Mouse (Mus musculus) v-Abl transformed pro-B cells (cell line): ENCODE results near the gene Prr36.

Experiments used
- in situ Hi-C, 2 experiments: fragments of 400-800 bp; cut with MboI; formaldehyde crosslinking; loops; one replicate each; pipeline ENCODE4 v1.15.1; 2025; ENCODE audit not compliant: unreplicated experiment in 2 of 2

The Prr36 gene

DNA sequence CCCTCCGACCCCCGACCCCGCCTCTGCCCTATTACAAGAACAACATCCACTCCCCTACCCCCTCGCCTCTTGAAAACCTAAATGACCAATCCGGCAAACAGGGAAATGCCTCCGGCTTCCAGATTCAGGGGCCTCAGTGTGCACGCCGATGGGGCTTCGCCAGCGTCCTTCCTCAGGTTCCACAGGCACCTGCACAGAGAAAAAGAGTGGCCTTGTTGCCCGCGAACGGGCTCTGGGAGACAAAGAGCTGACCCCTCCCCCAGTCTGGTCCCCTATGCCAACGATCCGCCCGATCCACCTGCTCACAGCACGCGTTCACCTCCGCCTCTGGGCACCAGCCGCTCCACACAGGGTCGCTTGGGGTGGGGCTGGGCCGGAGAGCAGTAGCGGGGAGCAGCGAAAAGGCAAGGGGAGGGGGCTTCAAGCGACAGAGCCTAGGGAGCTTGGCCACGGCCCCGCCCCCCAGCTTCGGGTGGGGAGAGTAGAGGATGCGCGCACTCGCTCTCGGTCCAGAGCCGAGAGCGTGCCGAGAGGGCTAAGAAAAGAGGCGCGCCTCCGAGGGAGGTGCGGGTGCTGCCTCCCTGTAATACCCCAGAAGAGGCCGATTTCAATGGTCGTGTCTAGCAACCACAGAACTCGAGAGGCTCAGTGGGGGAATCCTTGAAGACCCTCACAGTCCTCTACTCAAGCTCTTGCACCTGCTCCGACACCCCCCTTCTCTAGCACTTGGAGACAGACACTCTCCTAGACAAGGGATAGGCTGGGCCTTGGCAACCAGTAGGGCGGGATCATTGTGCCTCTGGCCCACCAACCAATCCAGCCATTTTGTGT is at the start of gene Prr36:
Gene Prr36 (minus strand): TSS at position 669 of the 831 bp plus-strand sequence.
- in situ Hi-C loops, result no loop called here

DNA sequence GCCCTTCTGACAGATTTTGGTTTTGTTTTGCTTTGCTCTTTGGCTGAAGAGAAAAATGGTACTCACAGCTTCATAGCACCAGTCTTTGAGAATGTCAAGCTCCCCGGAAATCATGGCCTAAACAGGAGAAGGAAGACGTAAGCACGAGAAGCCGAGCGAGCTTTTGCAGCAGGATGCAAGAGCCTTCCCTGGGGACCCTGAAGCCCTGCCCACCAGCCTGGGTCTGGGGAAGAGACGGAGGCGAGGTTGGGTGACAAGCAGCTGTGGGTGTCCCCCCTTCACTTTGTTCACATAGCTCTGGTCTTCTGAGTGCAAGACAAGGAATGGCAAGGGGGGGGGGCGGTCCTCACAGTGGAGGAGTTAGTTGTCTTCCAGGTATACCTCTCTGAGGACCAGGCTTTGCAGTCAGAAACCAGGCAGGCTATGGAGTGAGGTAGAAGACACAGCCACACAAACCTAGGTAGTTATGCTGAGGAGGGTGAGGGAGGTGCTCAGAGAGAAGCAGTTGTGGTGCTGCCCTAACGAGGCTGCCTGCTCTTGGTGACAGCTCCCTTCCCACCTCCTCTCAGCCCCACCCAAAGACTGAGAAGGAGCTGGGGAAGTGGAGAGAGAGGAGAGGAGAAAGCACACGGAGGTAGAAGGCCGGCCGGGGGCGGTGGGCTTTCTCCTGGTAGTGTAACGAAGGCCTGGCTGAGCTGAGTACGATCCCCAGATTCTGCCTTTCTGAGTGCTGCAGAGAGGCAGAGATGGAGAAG is 48.1 kb upstream of the Prr36 start:
- in situ Hi-C loops, result no loop called here

DNA sequence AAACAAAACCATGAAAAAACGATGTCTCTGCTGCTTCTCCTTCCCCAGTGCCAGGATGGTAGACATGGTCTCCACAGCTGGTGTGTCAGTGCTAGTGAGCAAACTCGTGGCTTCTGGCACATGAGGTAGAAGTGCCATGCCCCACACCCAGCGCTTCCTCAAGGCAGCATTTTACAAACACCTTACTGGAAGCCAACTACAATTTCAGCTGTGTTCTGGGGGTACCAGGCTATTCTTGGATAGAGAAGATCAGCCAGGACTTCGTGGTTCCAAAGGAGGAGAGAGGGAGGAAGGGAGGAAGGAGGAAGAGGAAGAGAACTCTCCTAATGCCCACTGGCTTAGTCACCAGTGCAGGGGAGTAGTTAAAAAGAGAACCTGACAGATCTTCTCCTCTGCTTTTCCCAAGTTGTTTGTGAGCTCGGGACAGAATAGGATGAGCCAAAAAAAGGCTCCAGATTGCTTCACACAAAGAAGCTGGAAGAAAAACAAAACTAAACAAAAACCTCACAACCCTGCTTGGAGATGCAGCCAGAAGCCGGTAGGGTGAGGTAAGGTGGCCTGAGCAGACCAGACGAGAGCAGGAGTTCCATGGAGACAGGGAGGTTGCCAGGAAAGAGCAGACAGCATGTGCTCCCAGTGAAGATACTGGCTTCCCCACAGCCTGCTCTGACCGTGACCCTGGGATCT is 46.0 kb upstream of the Prr36 start:
- in situ Hi-C loops, result loop anchor here (5.0 kb wide), 2 partner anchors 66 to 109 kb away; no protein-coding TSS in a partner anchor

DNA sequence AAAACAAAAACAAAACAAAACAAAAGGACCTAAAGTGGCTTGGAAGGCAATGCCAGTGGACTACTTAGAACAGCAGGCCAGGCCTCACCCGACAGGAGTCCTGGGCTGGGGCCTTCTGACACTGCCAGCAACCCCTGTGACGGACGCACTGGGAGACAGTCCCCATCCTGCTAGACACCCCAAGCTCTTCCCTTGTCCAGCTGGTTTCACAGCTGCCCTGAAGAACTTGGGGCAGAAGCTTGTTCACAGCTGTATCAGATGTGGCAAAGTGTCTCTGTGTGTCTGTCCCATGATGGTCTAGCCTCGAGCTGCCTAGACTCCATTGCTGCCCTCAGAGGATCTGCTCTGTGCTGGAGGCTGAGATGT is 42.5 kb upstream of the Prr36 start:
- in situ Hi-C loops, result loop anchor here (5.0 to 10.0 kb wide), 6 partner anchors 62 to 255 kb away; no protein-coding TSS in a partner anchor

DNA sequence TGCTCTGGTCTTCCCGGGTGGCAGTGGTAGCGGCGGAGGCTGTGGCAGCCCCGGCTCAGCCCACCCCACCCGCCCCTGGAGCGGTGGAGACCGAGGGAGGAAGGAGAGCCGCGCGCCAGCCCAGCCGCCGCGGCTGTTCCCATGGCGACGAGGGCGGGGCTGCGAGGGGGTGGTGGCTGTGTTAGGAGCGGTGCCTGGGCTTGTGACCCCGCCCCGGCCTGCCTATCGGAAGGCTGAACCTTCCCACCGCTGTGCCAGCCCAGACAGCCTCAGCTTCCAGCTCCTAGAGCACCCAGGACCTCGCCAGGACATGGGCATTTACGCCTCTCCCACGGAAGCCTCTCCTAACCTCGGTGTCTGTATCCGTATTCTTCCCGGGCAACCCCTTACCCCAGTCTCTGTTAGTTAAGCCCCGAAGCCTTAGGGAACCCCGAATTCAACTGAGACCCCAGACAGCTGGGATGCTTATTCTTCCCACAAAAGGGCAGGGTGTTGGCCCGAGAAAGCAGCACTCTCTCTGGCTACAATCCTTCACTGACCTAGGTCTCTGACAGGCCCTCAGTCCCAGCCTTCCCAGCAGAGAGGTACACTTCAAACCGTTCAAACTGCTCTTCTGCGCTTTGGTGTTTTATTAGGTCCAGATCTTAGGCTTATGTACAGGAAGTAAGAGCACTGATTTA is 42.0 kb upstream of the Prr36 start, which contains the start of gene Ctxn1:
Gene Ctxn1 (minus strand): TSS at position 150 of the 680 bp plus-strand sequence.
- in situ Hi-C loops, result loop anchor here (5.0 to 10.0 kb wide), 4 partner anchors 63 to 256 kb away; no protein-coding TSS in a partner anchor

DNA sequence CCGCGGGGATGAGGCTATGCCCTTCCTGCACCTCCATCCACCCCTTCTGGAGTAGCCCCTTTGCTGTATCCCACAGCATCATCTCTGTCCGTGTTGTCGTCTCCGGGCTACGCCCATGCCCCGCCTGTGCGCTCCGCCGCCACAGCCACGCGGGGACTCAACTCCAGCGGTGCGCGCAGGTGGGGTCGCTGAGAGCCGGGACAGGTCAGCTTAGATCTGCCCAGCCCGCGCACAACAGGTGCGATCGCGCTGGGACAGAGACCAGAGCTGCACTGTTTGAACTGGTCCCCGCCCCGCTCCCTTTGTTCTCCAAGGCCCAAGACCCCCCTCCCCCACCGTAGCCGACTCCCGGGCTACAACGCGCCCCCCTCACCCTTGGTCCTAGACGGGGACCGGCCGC is 41.4 kb upstream of the Prr36 start:
- in situ Hi-C loops, result loop anchor here (5.0 to 10.0 kb wide), 4 partner anchors 64 to 256 kb away; no protein-coding TSS in a partner anchor

DNA sequence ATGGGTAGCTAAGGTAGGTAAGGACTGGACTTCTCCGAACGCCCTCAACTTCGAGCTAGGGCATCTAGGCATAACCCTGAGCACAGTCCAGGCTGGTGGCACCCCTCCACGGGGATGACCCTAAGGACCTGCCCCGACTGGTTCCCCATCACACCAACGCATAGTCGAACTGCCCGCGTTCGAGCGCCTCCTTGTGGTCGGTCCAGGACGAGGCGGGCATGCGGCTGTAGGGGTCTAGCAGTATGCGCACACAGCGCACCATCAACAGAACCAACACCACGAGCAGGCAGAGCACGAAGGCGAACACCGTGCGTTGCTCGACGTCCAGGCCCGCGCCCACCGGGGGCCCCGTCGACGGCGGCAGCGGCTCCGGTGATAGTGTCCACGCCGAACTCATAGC is 41.0 kb upstream of the Prr36 start:
- in situ Hi-C loops, result loop anchor here (5.0 to 10.0 kb wide), 4 partner anchors 64 to 257 kb away; no protein-coding TSS in a partner anchor

DNA sequence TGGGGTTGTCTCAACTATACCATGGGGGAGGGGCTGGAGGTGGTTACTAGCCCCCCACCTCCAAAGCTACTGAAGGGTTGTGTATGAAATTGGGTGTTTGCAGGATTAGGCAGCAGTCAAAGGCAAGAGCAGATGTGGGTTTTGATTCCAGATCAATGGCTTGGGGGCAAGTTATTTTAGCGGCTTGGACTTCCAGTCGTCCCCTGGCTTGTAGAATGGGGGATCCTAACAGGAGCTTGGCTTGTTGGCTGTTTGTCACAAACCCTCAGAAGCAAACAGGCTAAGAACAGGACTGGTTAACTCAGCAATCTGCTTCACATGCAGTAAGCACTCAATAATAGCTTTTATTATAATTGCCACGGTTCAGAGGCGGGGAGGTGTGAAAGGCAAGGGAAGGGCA is 40.1 kb upstream of the Prr36 start:
- in situ Hi-C loops, result loop anchor here (5.0 to 10.0 kb wide), 4 partner anchors 65 to 257 kb away; no protein-coding TSS in a partner anchor

DNA sequence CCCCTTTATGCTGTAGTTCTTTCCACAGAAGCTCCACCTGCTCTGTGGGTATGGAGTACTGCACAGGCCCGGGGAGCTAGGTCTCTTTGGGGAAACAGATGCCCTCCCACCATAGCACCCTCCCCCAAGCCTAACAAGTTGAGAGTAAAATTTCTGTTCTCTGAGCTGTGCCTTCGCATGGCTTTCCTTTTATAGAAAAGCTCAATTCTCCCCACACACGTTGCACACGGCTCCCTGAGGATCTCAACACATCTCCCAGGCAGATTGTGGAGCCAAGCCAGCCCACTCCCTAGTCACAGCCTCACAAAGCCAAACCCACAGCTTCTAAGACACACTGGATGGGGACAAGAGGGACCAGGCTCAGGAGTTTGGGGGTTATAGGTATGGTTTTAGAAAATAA is 39.7 kb upstream of the Prr36 start:
- in situ Hi-C loops, result loop anchor here (5.0 to 10.0 kb wide), 4 partner anchors 65 to 258 kb away; no protein-coding TSS in a partner anchor

DNA sequence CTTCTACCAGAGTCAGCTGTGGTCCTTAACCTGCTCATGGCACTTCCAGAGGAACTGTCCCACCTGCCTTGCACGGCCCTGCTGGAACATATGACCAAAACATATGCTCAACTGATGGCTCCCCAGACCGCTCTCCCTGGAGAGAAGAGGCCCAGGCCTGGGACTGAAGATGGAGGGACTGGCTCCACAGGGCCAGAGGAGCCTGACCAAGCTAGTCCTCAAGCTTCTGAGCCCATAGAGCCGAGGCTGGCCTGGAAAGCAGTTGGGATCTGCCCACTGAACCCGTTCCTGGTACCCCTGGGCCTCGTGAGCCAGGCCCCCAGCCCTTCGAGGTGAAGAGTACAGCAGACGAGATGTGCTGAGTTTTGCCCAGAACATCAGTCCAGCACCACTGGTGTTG is 38.2 kb upstream of the Prr36 start:
- in situ Hi-C loops, result loop anchor here (5.0 to 10.0 kb wide), 4 partner anchors 63 to 259 kb away; no protein-coding TSS in a partner anchor

DNA sequence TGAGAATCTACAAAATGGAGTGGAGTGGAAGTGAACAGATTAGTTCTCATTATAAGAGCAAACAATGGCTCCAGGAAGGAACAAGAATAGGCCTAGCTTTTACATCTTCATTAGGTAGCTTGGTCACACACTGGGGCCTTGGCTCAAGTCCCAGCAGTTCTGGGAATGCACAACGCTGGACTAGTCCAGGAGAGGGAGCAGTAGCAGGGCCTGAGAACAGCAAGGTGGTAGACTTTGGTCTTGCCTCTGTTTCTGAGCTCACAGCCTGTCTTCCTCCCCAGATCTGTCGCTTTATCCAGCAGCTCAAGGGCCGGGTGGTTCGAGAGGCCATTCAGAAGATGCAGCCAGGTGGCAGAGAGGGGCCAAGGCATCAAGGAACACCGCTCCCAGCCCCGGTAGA is 36.7 kb upstream of the Prr36 start:
- in situ Hi-C loops, result loop anchor here in 1 of 2 experiments (10.0 kb wide), 1 partner anchor 261 kb away; no protein-coding TSS in a partner anchor

DNA sequence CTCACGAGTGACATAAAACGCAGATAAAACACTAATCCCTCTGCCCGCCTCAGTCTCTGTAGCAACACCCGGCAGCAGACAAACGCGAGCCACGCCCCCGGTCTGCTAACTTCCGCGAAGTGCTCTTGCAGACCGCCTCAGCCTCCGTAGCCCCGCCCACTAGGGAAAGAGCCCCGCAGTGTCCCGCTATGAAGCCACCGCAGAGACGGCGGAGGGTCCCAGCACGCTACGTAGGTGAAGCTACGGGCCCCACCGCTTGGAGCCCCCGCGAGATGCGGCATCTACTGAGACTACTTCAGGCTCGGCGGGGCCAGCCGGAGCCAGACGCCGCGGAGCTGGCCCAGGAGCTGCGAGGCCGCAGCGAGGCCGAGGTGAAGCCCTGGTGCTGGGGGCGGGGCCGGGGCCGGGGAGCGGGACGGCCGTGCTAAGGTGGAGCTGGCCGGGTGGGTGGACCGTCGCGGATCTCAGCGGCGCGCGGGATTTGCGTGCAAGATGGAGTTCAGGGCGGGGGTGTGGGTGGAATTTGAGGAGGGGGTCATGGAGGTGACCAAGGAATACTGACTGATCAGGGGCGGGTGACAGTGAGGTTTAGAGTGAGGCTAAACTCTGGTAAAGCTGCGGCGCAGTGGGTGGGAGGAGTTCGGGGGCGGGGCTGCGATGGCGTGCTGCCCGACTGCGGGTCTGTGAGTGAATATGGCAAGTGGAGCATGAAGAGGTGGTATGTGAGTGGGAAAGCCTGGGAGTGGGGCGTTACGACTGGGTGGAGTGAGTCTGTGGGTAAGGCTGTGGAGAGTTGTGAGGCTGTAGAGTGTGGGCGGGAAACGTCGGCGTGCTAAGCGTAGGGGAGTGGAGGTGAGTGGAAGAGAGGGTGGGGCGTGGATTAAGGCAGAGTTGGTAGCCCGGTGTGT is 35.9 kb upstream of the Prr36 start, which contains the start of gene Snapc2:
Gene Snapc2 (plus strand): TSS at position 147 of the 908 bp plus-strand sequence.
- in situ Hi-C loops, result loop anchor here in 1 of 2 experiments (10.0 kb wide), 1 partner anchor 262 kb away; no protein-coding TSS in a partner anchor

DNA sequence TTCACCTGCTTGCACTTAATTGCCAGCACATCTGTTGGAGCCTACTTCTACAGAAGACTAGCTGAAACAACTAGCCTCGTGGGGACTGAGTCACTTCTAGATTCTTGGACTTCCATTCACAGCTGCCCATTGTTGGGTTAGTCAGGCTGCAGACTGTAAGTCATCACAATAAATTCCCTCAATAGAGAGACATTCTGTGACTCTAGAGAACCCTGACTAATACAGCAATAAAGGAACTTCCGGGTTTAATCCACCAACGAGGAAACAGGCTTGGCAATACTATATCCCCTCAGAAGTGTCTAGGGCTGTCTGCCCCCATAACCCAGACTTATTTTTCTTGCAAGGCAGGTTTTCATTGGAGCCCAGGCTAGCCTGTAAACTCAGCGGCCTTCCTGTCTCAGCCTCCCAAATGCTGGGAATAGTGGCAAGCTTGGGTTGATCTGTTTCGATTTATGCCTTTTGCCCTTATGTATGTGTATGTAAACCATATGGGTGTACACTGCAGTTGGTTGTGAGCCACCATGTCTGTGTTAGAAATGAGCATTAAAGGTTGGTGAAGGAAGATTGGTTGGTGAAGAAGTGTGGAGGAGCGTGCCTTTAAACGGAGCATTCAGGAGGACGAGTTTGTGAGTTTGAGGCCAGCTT is 35.0 kb upstream of the Prr36 start:
- in situ Hi-C loops, result loop anchor here in 1 of 2 experiments (10.0 kb wide), 1 partner anchor 263 kb away; no protein-coding TSS in a partner anchor

DNA sequence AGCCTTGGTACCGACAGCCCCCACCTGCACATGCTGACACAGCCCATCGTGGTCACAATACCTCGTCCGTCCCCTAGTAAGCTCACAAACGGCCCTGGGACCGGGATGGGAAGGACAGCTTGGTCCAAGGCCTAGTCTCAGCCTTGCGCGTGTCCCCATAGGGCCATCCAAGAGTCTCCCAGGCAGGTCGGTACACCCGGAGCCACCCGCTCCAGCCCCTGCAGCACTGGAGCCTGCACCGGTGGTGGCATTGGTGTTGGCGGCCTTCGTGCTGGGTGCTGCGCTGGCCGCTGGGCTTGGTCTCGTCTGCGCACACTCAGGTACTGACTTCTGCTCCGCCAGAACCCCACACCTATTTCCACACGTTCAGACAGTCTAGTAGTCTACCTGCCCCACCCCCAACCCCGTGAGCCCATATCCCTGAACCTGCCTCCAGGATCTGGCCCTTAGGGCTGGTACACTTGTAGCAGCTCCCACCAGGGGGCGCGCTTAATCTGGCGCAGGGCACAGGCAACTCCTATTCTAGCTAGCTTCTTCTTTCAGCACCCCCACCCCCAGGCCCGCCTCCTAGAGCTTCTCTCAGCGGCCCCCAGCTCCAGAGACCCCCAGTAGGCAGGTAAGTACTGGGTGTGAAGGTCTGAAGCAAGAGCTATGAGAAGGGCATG is 33.2 kb upstream of the Prr36 start:
- in situ Hi-C loops, result loop anchor here in 1 of 2 experiments (10.0 kb wide), 1 partner anchor 264 kb away; no protein-coding TSS in a partner anchor

DNA sequence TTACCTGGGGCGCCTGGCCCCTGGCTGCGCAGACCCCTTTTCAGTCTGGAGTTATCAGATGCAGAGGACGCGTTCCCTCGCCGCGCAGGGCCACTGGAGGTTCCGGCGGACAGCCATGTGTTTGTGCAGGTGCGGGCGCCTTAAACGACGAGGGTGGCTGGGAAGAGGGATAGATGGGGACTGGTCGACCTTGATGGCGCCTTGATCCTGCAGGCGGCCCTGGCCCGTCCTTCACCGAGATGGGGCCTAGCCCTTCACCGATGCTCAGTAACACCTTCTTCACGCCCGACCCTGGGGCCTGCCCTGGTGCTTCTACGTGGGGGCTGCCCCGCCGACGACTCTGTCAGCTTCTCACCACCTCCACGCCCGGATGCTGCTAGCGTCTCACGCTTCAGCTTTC is 32.0 kb upstream of the Prr36 start:
- in situ Hi-C loops, result loop anchor here (10.0 to 25.0 kb wide), 2 partner anchors 426 to 737 kb away; partner anchors contain the start of genes Mcoln1 (in 2 of the 2) and Pnpla6 (in 2 of the 2)

DNA sequence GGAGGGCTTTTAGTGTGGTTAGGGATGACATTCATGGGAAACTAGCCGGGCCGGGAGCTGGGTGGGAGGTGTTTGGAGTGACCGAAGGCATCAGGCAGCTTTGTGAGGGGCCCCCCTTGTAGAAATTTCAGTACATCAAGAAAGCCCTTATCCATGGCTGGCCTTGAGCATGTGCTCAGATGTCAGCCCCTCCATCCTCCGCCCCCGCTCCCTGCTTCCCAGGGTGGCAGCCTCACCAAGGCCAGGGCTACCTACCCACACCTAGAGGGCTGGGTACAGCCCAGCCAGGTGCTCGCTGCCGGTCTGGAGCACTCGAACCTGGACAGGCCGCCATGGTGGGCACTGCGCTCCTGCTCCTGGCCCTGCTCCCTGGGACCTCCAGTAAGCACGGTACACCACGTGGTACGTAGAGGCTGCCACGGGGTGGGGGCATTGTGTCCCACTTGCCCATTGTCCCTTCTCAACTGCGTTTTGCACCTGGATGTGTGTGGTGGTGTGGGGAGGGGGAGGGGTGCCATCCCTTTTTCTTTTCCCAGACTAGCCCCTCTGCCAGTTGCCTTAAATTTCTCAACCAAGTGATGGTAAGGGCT is 30.8 kb upstream of the Prr36 start, which contains the start of gene Tgfbr3l:
Gene Tgfbr3l (plus strand): TSS at position 264 of the 590 bp plus-strand sequence.
- in situ Hi-C loops, result loop anchor here (10.0 to 25.0 kb wide), 2 partner anchors 427 to 736 kb away; partner anchors contain the start of genes Mcoln1 (in 2 of the 2) and Pnpla6 (in 2 of the 2)
